Mouse (Mus musculus): ENCODE results near the gene Atg10. TPM values are rescaled to one million over a fixed set of nuclear protein-coding genes. Genes with fewer than 3 reads are reported as not detected.

The Atg10 gene
- total and polyA plus RNA-seq, 3 experiments: 2.0 to 4.3 TPM; not detected in 1

DNA sequence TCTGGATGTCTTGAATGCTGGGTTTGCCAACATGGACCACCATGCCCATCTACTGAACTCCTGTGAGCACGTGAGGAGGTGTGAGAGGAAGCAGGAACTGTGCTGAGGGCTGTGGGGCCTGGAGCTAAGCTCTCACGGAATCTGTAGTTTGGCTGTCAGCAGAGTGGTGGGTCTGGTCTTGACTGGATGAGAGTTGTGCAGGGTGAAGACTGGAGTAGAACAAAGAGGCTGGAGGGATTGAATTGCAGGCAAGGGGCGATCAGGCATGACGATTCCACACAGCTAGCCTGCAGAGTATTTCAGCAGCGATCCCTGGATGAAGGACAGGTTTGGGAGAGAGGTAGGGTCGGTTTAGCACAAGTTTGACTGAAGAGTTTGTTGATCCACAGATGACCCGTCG lies 10.8 kb downstream of the Atg10 start:
- H3K27me3 ChIP-seq (ENCODE audit: control insufficient read depth in 1 of 2, insufficient read depth in 2 of 2, low read length in 2 of 2): no peaks in the 10 kb centered on the region
- peaks cover 0 to 8% of the 10 kb centered on the region in 2 experiments; a peak in 2 of 4 replicates for H3K4me1 ChIP-seq (ENCODE audit: control insufficient read depth in 1 of 2, insufficient read depth in 2 of 2, low read length in 2 of 2)
- TF ChIP-seq E2F4 (IDR thresholded peaks at IDR 0.05; ENCODE audit: borderline replicate concordance, low read depth, low read length) (no peak), POLR2AphosphoS5 (IDR thresholded peaks at IDR 0.05; ENCODE audit: borderline replicate concordance, low read depth, low read length) (no peak), USF1 (IDR thresholded peaks at IDR 0.05; ENCODE audit: low read depth, low read length) (no peak), MAX (IDR thresholded peaks at IDR 0.05; ENCODE audit: low read length) (no peak), HCFC1 (IDR thresholded peaks at IDR 0.05; ENCODE audit: low read depth, low read length) (no peak), JUND (IDR thresholded peaks at IDR 0.05; ENCODE audit: low read depth, low read length) (no peak)
- H3K27ac ChIP-seq (ENCODE audit: control insufficient read depth, low read depth, low read length): no peak overlapping the region
- H3K9ac ChIP-seq (ENCODE audit: control insufficient read depth, low read depth, low read length, poor library complexity, severe bottlenecking): no peak overlapping the region
- DNase-seq (ENCODE audit: low read depth, low spot score): no peak
- no peaks in the 10 kb centered on the region for H3K9me3 ChIP-seq (replicated peaks; ENCODE audit: insufficient read depth, low read length)
- H3K36me3 ChIP-seq (ENCODE audit: control insufficient read depth in 1 of 2, insufficient read depth in 2 of 2, low read length in 2 of 2): peaks cover 0 to 2% of the 10 kb centered on the region in 2 experiments; a peak in 1 of 4 replicates
- no peak overlapping the region for H3K4me3 ChIP-seq (ENCODE audit: control insufficient read depth in 1 of 2, insufficient read depth in 1 of 2, low read depth in 2 of 2, low read length in 2 of 2)
- H3K79me2 ChIP-seq (ENCODE audit: control insufficient read depth, insufficient read depth, low read length, poor library complexity): no peaks in the 10 kb centered on the region

DNA sequence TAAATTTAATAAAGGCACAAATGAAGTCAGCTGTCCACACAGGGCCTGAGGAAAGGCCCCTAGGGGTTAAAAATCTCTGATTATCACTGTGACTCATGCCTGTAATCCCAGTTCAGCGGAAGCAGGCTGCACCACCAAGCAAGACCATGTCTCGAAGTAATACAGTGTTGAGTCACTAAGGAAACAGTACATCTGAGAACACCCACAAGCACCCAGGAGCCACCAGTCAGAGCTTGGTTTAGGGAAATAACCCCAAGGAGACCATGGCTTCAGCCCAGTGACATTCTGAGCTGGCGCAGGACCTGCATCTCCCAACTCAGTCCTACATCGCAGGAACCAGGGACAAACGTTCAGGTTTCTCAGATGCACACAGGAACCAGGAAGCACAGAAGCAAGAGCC lies 17.5 kb downstream of the Atg10 start:
- H3K9me3 ChIP-seq (replicated peaks; ENCODE audit: insufficient read depth, low read length): no peaks in the 10 kb centered on the region
- H3K79me2 ChIP-seq (ENCODE audit: control insufficient read depth, insufficient read depth, low read length, poor library complexity): no peaks in the 10 kb centered on the region
- H3K27me3 ChIP-seq (ENCODE audit: control insufficient read depth in 1 of 2, insufficient read depth in 2 of 2, low read length in 2 of 2): no peaks in the 10 kb centered on the region
- no peak for DNase-seq (ENCODE audit: low read depth, low spot score)
- no peaks in the 10 kb centered on the region for H3K4me1 ChIP-seq (ENCODE audit: control insufficient read depth in 1 of 2, insufficient read depth in 2 of 2, low read length in 2 of 2)
- H3K4me3 ChIP-seq (ENCODE audit: control insufficient read depth in 1 of 2, insufficient read depth in 1 of 2, low read depth in 2 of 2, low read length in 2 of 2): no peak overlapping the region
- H3K9ac ChIP-seq (ENCODE audit: control insufficient read depth, low read depth, low read length, poor library complexity, severe bottlenecking): no peak overlapping the region
- no peak for TF ChIP-seq EP300 (IDR thresholded peaks at IDR 0.05; ENCODE audit: low read depth in 1 of 2, low read length in 2 of 2)
- H3K27ac ChIP-seq (ENCODE audit: control insufficient read depth, low read depth, low read length): no peak overlapping the region
- no peaks in the 10 kb centered on the region for H3K36me3 ChIP-seq (ENCODE audit: control insufficient read depth in 1 of 2, insufficient read depth in 2 of 2, low read length in 2 of 2)

DNA sequence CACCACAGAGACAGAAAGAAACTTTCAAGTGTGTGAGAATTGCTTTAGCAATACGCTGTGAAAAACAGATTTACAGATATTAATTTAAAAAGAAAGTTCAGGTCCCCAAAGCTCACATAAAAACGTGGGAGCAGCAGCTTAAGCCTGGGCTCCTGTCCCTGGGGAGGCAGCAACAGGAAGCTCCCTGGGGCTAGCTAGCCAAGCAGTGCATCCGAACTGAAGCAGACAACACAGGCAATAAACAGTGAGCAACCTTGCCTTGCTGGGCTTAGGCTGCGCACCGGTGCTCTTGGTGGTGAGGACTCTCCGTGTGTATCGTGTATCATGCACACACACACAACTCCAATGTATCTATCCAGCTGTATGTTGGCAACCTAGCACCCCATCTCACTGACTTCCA lies 21.2 kb downstream of the Atg10 start:
- no peaks in the 10 kb centered on the region for H3K4me1 ChIP-seq (ENCODE audit: control insufficient read depth in 1 of 2, insufficient read depth in 2 of 2, low read length in 2 of 2)
- no peak overlapping the region for H3K4me3 ChIP-seq (ENCODE audit: control insufficient read depth in 1 of 2, insufficient read depth in 1 of 2, low read depth in 2 of 2, low read length in 2 of 2)
- DNase-seq (ENCODE audit: low read depth, low spot score): no peak
- peaks cover 0 to 4% of the 10 kb centered on the region in 2 experiments; a peak in 1 of 4 replicates for H3K36me3 ChIP-seq (ENCODE audit: control insufficient read depth in 1 of 2, insufficient read depth in 2 of 2, low read length in 2 of 2)
- no peaks in the 10 kb centered on the region for H3K79me2 ChIP-seq (ENCODE audit: control insufficient read depth, insufficient read depth, low read length, poor library complexity)
- TF ChIP-seq MAZ (IDR thresholded peaks at IDR 0.05; ENCODE audit: low read depth, low read length) (no peak), HCFC1 (IDR thresholded peaks at IDR 0.05; ENCODE audit: low read depth, low read length) (no peak), ELF1 (IDR thresholded peaks at IDR 0.05; ENCODE audit: low read depth, low read length) (no peak), EP300 (IDR thresholded peaks at IDR 0.05; ENCODE audit: low read depth in 1 of 2, low read length in 2 of 2) (no peak), TAL1 (IDR thresholded peaks at IDR 0.05; ENCODE audit: low read length) (no peak), POLR2AphosphoS2 (IDR thresholded peaks at IDR 0.05; ENCODE audit: low read length) (no peak), NELFE (IDR thresholded peaks at IDR 0.05; ENCODE audit: low read depth, low read length) (no peak), KAT2A (conservative IDR thresholded peaks at IDR 0.05; ENCODE audit: low read depth, low read length) (no peak), MYB (IDR thresholded peaks at IDR 0.05; ENCODE audit: low read depth, low read length) (no peak)
- H3K9me3 ChIP-seq (replicated peaks; ENCODE audit: insufficient read depth, low read length): no peaks in the 10 kb centered on the region
- no peak overlapping the region for H3K27ac ChIP-seq (ENCODE audit: control insufficient read depth, low read depth, low read length)
- H3K27me3 ChIP-seq (ENCODE audit: control insufficient read depth in 1 of 2, insufficient read depth in 2 of 2, low read length in 2 of 2): no peaks in the 10 kb centered on the region
- H3K9ac ChIP-seq (ENCODE audit: control insufficient read depth, low read depth, low read length, poor library complexity, severe bottlenecking): no peak overlapping the region

Data from MEL (cell line).